Mouse (Mus musculus): ENCODE data around the gene Brca1.
"Not testable (repeated sequence)": the region's sequence is repeated elsewhere in the genome, so short reads cannot be mapped to it uniquely, and the experiment has no call there.

The Brca1 gene

DNA sequence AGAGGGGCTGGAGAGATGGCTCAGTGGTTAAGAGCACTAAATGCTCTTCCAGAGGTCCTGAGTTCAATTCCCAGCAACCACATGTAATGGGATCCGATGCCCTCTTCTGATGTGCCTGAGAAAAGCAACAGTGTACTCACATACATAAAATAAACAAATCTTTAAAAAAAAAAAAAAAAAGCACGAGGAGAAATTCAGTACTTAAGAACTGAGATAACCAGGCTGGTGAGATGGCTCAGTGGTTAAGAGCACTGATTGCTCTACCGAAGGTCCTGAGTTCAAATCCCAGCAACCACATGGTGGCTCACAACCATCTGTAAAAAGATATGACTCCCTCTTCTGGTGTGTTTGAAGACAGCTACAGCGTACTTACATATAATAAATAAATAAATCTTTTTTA lies 102.2 kb downstream of the Brca1 start:
- DNase-seq (ENCODE audit: low read depth, low spot score): not testable (repeated sequence)

DNA sequence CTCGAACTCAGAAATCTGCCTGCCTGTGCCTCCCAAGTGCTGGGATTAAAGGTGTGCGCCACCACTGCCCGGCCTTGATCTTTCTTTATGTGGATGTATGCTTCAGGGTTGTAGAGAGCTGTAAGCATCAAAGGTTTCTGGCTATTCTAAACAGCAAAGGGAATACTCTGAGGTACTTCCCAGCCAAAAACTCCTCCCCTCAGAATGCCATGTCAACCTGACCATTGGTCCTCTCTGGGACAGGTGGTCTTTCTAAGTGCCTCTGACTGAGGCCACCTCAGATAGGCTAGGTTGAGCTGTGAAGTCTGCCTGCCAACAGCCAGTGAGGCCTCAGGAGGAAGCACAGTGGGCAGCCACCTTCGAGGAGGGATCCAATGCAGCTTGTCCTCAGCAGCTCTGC lies 102.9 kb downstream of the Brca1 start:
- no peak for DNase-seq (ENCODE audit: low read depth, low spot score)

DNA sequence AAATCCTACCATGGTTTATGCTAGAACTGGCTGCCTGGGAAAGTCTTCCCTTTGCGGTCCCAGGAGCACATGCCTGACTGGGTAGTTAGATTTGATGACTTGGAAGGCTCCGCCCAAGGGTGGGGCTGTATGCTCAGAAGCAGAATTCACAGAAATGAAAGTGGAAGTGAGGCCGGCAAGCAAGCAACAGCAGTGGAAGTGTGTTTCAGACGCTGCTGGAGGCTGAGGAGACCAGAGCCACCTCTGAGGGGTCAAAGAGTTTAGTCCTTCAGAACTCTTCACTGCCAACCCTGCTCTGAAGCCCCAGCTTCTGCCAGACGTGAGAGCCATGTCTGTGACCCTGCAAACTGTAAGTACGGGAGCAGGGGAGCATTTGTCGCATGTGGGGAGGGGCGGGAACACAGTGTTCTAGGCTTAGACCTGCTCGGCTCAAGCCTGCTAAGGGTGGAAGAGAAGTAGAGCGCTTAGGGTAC lies 103.4 kb downstream of the Brca1 start, which contains the start of gene Ifi35:
Gene Ifi35 (plus strand): TSS at position 134 of the 473 bp plus-strand sequence.
- DNase-seq (ENCODE audit: low read depth, low spot score): peak; percentile 86

DNA sequence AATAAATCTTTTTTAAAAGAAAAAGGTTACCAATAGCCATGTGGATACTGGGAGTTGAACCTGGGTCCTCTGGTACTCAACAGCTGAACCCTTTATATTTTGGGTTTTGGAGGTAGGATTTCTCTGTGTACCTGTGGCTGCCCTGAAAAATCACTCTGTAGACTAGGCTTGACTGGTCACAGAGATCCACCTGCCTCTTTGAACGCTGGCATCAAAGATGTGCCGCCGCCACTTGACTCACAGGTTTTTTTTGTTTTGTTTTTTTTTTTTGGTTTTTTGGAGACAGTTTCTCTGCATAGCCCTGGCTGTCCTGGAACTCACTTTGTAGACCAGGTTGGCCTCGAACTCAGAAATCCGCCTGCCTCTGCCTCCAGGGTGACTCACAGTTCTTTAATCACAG lies 104.0 kb downstream of the Brca1 start:
- no peak for DNase-seq (ENCODE audit: low read depth, low spot score)

DNA sequence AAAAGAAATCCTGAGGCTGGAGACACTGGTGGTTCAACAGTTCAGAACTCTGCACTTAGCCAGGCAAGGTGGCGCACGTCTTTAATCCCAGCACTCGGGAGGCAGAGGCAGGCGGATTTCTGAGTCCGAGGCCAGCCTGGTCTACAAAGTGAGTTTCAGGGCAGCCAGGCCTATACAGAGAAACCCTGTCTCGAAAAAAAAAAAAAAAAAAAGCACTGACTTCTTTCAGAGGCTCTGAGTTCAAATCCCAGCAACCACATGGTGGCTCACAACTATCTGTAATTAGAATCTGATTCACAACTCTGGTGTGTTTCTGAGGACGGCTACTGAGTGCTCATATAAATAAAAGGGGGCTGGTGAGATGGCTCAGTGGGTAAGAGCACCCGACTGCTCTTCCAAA lies 104.9 kb downstream of the Brca1 start:
- not testable (repeated sequence) for DNase-seq (ENCODE audit: low read depth, low spot score)

DNA sequence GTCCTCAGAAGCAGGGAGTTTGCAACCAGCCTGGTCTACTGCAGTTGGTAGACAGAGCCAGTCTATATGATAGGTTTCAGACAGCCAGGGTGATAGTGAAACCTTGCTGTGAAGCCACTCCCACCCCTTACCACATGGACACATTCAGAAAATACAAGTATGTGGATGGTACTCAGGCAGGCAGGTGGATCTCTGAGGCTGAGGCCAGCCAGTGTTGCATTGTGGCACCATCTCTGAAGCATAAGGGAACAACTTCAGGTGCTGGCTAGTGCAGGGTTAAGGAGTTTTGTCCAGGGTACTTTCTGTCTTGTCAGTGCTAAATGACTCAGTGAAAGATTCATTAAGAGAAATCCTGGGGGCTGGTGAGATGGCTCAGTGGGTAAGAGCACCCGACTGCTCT lies 105.4 kb downstream of the Brca1 start:
- peak; percentile 65 for DNase-seq (ENCODE audit: low read depth, low spot score)

DNA sequence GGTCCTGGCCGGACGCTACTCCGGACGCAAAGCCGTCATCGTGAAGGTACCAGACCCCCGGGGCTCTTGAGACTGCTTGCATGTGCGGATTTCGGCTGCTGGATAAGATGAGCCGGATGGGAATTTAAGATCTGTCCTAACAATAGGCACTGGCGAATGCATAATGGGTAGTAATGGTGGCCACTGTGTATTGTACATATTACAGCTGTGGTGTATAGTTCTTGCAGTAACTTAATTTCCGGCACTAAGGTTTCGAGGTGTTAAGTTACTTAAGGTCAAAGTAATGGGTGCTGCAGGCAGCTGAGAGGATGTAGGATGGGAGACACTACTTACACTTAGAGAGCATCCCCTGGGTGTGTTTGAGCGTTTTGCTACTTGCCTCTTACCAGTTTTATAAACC lies 109.0 kb downstream of the Brca1 start:
- DNase-seq (ENCODE audit: low read depth, low spot score): no peak

DNA sequence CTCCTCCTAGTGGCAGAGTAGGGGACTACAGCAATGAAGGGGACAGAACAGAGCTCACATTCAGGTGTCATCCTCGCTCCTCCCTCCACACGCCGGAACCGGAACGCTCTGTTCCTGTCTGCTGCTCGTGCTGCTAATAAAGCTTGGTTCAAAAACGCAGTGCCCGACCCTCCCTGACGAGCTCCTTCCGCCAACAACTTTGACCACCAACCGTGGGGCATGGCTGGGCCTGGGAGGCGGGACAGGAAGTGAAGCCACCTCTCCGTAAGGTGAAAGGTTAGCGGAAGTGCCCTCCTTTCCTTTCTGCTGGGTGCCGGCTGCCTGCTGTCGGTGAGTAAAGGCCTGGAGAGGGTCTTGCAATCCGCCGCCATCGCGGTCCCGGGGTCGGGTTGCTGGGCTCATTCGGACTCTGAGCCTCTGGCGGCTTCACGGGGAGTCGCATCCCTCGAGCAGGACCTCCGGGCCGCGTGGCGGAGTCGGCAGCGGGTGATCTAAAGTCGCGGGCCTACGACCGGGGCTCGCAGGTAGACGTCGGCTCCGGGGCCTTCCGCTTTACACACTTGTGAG lies 109.5 kb downstream of the Brca1 start, which contains the start of gene Rpl27:
Gene Rpl27 (plus strand): TSS at position 172 of the 567 bp plus-strand sequence.
- peak; percentile 100 for DNase-seq (ENCODE audit: low read depth, low spot score)

DNA sequence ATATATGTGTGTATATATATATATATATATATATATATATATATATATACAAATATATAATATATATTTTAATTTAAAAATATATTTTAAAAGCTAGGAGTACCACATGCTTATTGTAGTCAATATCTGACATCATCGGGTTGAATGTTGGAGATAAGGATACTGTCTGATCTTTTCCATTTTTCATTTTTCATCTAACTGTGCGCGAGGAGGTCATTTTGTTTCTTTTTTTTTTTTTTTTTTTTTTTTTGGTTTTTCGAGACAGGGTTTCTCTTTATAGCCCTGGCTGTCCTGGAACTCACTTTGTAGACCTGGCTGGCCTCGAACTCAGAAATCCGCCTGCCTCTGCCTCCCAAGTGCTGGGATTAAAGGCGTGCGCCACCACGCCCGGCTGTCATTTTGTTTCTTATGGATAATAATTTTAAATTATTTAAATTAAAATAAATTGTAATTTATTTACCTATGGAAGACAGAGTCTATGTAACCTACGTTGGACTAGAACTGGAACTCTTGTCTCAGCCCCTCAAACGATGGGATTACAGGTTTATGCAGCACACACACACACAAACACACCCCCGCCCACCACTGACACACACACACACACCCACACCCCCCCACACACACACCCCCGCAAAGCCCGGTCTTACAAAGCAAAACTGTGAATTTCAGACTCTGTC lies 110.2 kb downstream of the Brca1 start:
- DNase-seq (ENCODE audit: low read depth, low spot score): not testable (repeated sequence)
